Mouse (Mus musculus) cerebellum, adult 11 months (tissue): ENCODE measurements around the gene Gm9736.
"Not testable (repeated sequence)": the region's sequence is repeated elsewhere in the genome, so short reads cannot be mapped to it uniquely, and the experiment has no call there.

Experiments
- DNase-seq: peaks from one replicate; pipeline ENCODE4 v3.0.0; 2022

Gm9736 gene

DNA sequence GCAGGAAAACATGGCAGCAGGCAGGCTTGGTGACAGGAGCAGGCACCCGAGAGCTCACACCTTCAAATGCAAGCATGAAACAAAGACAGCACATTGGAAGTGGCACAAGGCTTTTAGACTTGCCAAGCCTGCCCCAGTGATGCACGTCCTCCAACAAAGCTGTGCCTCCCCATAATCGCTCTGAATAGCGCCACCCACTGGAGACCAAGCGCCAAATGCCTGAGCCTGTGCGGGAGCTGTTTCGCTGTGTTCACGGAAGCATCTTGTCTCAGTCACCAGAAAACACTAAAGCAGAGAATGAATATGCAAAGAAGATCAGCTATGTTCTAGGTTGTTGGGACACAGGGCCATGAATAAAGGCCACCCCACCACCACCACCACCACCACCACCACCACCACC is 26.3 kb downstream of the Gm9736 start:
- no peak for DNase-seq

- not testable (repeated sequence) for DNase-seq
These were observed 30.9 kb downstream of the Gm9736 start, which contains the start of gene Krtap12-1 for GRCm38 (mm10) chr10:77720299-77720698. Gene Krtap12-1, plus strand, starts transcription at chr10:77720599.

- no peak for DNase-seq
These were observed 35.6 kb downstream of the Gm9736 start, which contains the start of gene Gm10142 for GRCm38 (mm10) chr10:77715507-77715906. Gene Gm10142, plus strand, starts transcription at chr10:77715807.

DNA sequence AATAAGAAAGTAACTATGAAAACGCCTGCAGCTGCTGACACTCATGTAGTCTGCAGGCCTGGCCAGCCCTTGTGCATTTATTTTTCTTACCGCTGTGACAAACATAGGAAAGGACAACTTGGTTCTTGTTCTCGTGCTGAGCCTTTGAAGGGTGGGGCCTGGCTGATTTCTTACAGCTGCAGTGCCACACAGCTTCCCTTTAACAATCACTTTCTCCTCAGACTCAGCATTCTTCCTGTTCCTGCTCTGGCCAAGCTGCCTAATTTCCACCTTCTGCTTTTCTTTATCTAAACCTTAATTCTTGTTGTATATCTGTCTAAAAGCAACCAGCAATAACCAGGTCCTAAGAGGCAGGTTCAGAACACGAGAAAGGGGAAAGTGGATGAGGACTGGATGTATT is 37.4 kb downstream of the Gm9736 start:
- no peak for DNase-seq

DNA sequence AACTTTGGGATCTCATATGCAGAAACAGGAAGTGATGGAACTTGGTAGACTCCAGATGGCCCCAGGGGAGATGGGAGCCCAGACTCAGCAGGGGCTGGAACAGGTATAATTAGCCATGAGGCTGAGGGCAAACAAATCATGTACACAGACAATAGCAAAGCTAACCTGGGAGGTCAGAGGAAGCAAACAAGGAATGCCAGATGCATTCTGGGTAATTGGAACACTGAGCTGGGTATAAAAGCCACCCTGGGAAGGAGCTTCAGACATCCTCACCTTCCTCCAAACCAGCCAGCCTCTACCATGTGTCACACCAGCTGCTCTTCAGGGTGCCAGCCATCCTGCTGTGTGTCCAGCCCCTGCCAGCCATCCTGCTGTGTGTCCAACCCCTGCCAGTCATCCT is 40.0 kb downstream of the Gm9736 start, which contains the start of gene Gm10024:
TSS of gene Gm10024 (plus strand) at position 301 of the 400 bp plus-strand sequence.
- not testable (repeated sequence) for DNase-seq

- no peak for DNase-seq
These were observed 41.3 kb downstream of the Gm9736 start for GRCm38 (mm10) chr10:77709831-77710230.

GRCm38 (mm10) chr10:77706326-77706725 is 44.8 kb downstream of the Gm9736 start, which contains the start of gene Gm10272:
Gene Gm10272, plus strand, starts transcription at chr10:77706626.
- no peak for DNase-seq
